Mouse (Mus musculus): ENCODE data around the gene Wars. TPM values are rescaled to one million over a fixed set of nuclear protein-coding genes. Genes with fewer than 3 reads are reported as not detected.

Gene Wars
- polyA plus RNA-seq, 1 experiment: 487 TPM

GRCm38 (mm10) chr12:108826282-108826957 lies 67.6 kb downstream of the Wars start:
- DNase-seq (ENCODE audit: low read depth): no peak

- DNase-seq (ENCODE audit: low read depth): peak; percentile 73
These were observed 68.3 kb downstream of the Wars start for GRCm38 (mm10) chr12:108825561-108826224.

- DNase-seq (ENCODE audit: low read depth): no peak
These were observed 69.6 kb downstream of the Wars start for GRCm38 (mm10) chr12:108824225-108824874.

- DNase-seq (ENCODE audit: low read depth): no peak
These were observed 70.9 kb downstream of the Wars start for GRCm38 (mm10) chr12:108823036-108823435.

GRCm38 (mm10) chr12:108820461-108820860 lies 73.5 kb downstream of the Wars start:
- DNase-seq (ENCODE audit: low read depth): no peak

DNA sequence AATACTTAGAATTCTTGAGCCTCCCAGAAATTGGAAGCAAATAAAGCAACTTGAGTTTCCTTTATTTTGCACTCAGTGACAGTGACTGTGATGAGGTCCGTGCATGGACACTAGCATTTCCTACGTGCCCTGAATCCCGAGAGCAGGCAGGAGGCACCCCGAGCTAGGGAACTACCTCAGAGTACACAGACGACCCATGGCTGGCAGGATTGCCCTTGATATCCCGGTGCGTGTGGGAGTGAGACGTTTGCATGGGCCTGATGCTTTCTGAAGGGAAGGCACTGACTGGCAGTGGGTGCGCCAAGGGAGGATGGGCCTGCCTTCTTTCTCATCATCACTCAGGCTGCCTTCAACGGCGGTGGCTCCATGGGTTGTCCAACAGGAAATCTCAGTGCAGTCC lies 77.4 kb downstream of the Wars start:
- DNase-seq (ENCODE audit: low read depth): no peak

GRCm38 (mm10) chr12:108814470-108814869 lies 79.5 kb downstream of the Wars start:
- DNase-seq (ENCODE audit: low read depth): no peak

- no peak for DNase-seq (ENCODE audit: low read depth)
These were observed 81.5 kb downstream of the Wars start for GRCm38 (mm10) chr12:108812463-108812862.

DNA sequence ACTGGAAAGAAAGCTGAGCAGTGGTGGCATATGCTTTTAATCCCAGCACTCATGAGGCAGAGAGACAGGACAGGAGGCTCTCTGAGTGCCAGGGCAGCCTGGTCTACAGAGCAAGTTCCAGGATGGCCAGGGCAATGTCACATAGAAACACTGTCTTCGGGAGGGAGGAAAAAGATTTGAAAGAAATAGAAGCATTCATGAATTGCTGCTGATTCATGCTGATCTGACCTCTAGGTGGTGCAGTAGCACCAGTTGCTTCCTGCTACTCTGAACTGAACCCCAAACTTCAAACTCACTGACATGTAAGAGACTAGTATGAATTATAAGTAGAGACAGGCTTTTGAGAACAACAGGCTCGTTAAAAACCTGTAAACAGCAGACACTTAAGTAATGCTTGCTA lies 82.8 kb downstream of the Wars start:
- no peak for DNase-seq (ENCODE audit: low read depth)

GRCm38 (mm10) chr12:108810309-108810708 lies 83.7 kb downstream of the Wars start:
- DNase-seq (ENCODE audit: low read depth): no peak

Other genes starting within 250 kb of the Wars start
- gene Degs2, start 191.9 kb downstream of the Wars start, polyA plus RNA-seq (2012; rRNA removed): 10.8 and 19.7 TPM in 2 replicates
- 10.4 and 16.9 TPM in 2 replicates for gene Yy1, start 101.2 kb downstream of the Wars start, polyA plus RNA-seq (2012; rRNA removed)
- 45.7 and 53.9 TPM in 2 replicates for gene Slc25a29, start 58.3 kb downstream of the Wars start, polyA plus RNA-seq (2012; rRNA removed)
- gene Slc25a47, start 58.1 kb downstream of the Wars start, polyA plus RNA-seq (2012; rRNA removed): 57.4 and 58.3 TPM in 2 replicates
- gene Wdr25, start 543 bp downstream of the Wars start, polyA plus RNA-seq (2012; rRNA removed): 35.6 and 36.9 TPM in 2 replicates
- gene Begain, start 174.0 kb upstream of the Wars start, polyA plus RNA-seq (2012; rRNA removed): 1.0 and 1.2 TPM in 2 replicates